Mouse (Mus musculus) limb, embryonic 15.5 days (tissue): ENCODE data around the gene Slit2. TPM values are rescaled to one million over a fixed set of nuclear protein-coding genes. Genes with fewer than 3 reads are reported as not detected.

ENCODE experiments used
- ATAC-seq: fragments of 200-750 bp; cut with Nextera tagmentation; 2 replicates; pipeline ENCODE4 v1.8.0; 2017; ENCODE audit warnings: low read depth, moderate TSS enrichment; ENCODE audit not compliant: insufficient number of reproducible peaks, low FRiP score, low TSS enrichment
- H3K27ac ChIP-seq: fragments of 300-500 bp; sonication (generic); 2 replicates; pipeline ENCODE4 v1.5.1; 2015; ENCODE audit warnings: moderate library complexity, mild to moderate bottlenecking, inconsistent platforms
- H3K27me3 ChIP-seq: fragments of 300-500 bp; sonication (generic); 2 replicates; pipeline ENCODE4 v1.6.1; 2015; ENCODE audit warnings: inconsistent platforms
- H3K36me3 ChIP-seq: fragments of 300-500 bp; sonication (generic); 2 replicates; pipeline ENCODE4 v1.6.1; 2015; ENCODE audit warnings: inconsistent platforms
- H3K4me1 ChIP-seq: fragments of 300-500 bp; sonication (generic); 2 replicates; pipeline ENCODE4 v1.6.1; 2015; ENCODE audit warnings: inconsistent platforms
- H3K4me2 ChIP-seq: fragments of 300-500 bp; sonication (generic); 2 replicates; pipeline ENCODE4 v1.6.1; 2015; ENCODE audit warnings: mild to moderate bottlenecking, inconsistent platforms
- H3K4me3 ChIP-seq: fragments of 300-500 bp; sonication (generic); 2 replicates; pipeline ENCODE4 v1.5.1; 2015; ENCODE audit warnings: mild to moderate bottlenecking, inconsistent platforms
- H3K9ac ChIP-seq: fragments of 300-500 bp; sonication (generic); 2 replicates; pipeline ENCODE4 v1.6.1; 2015; ENCODE audit warnings: inconsistent platforms
- H3K9me3 ChIP-seq: fragments of 300-500 bp; sonication (generic); 2 replicates; pipeline ENCODE4 v1.6.1; 2016; ENCODE audit warnings: inconsistent platforms
- WGBS: fragments of 180-500 bp; shearing (Covaris S2); methylation state at CpG from one replicate; pipeline ENCODE4 v1.1.7; 2015; 5-methylcytosine and 5-hydroxymethylcytosine counted together
- microRNA-seq: library from miRNA; unstranded; fragments of <30 nt; microRNA quantifications from one replicate; pipeline ENCODE4, GENCODE M21; 2016
- polyA plus RNA-seq: library from polyadenylated mRNA; unstranded; fragments of >200 nt; fragmentation: Nextera tagmentation; extraction: Ambion mirVana; gene quantifications from 2 replicates; pipeline ENCODE4 v1.2.1, GENCODE M21; 2015

The Slit2 gene
- polyA plus RNA-seq, 1 experiment from 2014 or later = 21.0 TPM

GRCm38 (mm10) chr5:48340808-48341433 is 358.0 kb downstream of the Slit2 start:
- WGBS = 66% methylated on average over 7 of the region's 7 CpGs
- H3K4me3 ChIP-seq = no peak overlapping the region

GRCm38 (mm10) chr5:48345095-48345982 is 362.4 kb downstream of the Slit2 start:
- no peak for ATAC-seq
- H3K9ac ChIP-seq = no peak overlapping the region
- H3K36me3 ChIP-seq = no peaks in the 10 kb centered on the region
- H3K27me3 ChIP-seq = no peaks in the 10 kb centered on the region
- no peak overlapping the region for H3K4me2 ChIP-seq
- 40% methylated on average over 5 of the region's 5 CpGs for WGBS
- H3K27ac ChIP-seq = no peak overlapping the region
- H3K4me3 ChIP-seq = no peak overlapping the region
- no peaks in the 10 kb centered on the region for H3K4me1 ChIP-seq
- no peaks in the 10 kb centered on the region for H3K9me3 ChIP-seq

More at GRCm38 (mm10) chr5:48340808-48341433, 358.0 kb downstream of the Slit2 start:
- no peaks in the 10 kb centered on the region for H3K27me3 ChIP-seq
- no peak overlapping the region for H3K9ac ChIP-seq
- H3K27ac ChIP-seq = no peak overlapping the region
- no peak overlapping the region for H3K4me2 ChIP-seq
- ATAC-seq = no peak
- no peaks in the 10 kb centered on the region for H3K4me1 ChIP-seq
- no peaks in the 10 kb centered on the region for H3K9me3 ChIP-seq
- H3K36me3 ChIP-seq = no peaks in the 10 kb centered on the region

DNA sequence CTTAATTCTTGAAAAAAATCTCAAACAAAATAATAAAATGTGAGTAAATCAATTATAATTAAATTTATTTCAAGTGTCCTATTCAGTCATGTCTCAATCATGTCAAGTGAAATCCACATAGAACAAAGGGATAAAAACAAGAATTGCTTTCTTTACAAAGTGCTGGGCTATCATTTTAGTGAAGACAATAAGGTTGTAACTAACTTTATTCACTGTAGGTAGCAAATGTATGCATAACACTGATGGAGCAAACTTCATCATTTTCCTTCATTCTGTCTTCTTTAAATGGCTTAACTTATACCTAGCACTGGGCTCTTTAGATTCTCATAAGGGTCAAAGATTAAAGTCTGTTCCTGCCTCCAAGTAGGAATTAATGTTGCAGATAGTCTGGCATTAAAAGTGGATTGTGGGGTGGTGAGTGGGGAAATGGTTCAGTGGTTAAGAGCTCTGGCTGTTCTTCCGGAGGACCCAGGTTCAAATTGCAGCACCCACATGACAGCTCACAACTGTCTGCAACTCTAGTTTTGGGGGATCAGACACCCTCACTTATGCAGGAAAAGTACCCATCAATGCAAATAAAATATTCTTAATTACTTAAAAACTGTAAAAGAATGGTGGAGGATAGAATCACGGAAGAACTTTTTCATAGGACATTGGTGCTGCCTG is 363.2 kb downstream of the Slit2 start:
- Histone ChIP-seq H3K27ac (no peak overlapping the region), H3K9me3 (no peaks in the 10 kb centered on the region), H3K27me3 (no peaks in the 10 kb centered on the region), H3K9ac (no peak overlapping the region), H3K36me3 (no peaks in the 10 kb centered on the region), H3K4me3 (no peak overlapping the region), H3K4me2 (no peak overlapping the region), H3K4me1 (no peaks in the 10 kb centered on the region)
- ATAC-seq = no peak
- WGBS = 90% methylated on average over 2 of the region's 2 CpGs

DNA sequence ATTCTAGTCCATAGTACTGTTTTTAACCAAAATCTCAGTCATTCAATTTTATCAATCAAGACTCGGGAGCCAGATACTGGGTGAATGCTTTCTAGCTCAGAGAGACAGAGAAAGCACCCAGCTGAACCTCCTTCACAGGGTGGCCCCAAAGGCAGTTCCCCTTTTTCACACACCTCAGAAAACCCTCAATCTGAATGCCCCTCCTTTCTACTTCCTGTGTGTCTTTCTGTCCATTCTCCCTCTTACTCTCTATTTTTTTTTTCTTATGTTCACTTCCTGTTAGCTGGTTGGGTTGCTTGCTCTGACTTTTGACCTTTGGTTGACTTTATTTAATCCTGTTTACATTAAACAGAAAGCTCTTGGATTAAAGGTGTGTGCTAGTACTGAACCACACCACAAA is 366.4 kb downstream of the Slit2 start:
- no peaks in the 10 kb centered on the region for H3K36me3 ChIP-seq
- no peak overlapping the region for H3K9ac ChIP-seq
- 83% methylated on average over 1 of the region's 1 CpGs for WGBS
- H3K27ac ChIP-seq = no peak overlapping the region
- H3K4me3 ChIP-seq = no peak overlapping the region
- no peak overlapping the region for H3K4me2 ChIP-seq
- no peaks in the 10 kb centered on the region for H3K4me1 ChIP-seq
- no peak for ATAC-seq
- no peaks in the 10 kb centered on the region for H3K27me3 ChIP-seq
- H3K9me3 ChIP-seq = no peaks in the 10 kb centered on the region

Small RNAs within 50 kb of the gene (microRNA-seq; reads per million reads assigned to microRNA genes)
- gene Mir218-1 = 12.5 reads per million, percentile 29 among the genes with 10 or more reads in this experiment
